9 mouse cellular contexts compared by ENCODE assay signal in the genomic region with DNA sequence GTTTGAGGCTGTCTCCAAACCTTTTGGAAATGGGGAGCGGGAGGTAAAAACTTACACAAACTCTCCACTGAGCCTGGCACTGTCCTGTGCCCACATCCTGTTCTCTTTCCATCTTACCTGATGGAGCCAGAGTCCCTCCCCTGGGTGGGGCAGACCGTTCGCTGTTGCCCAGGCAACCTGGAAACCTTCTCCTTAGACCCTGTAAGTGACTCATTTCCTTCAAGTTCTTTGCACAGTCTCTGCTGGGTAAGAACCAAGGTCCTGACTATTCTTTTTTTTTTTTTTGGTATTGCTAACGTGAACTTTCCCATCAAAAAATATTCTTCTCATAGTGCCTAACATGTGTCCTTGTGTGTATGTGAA. TPM values are rescaled to one million over a fixed set of nuclear protein-coding genes. Genes with fewer than 3 reads are reported as not detected.
DNase-seq lines count a peak whose midpoint lies in the region; ATAC-seq and TF ChIP-seq lines count a peak whose summit lies in the region.
"Had no signal": no experiment of that assay in that cellular context is flagged by ENCODE, and none has a peak within 500 bp of the region (broad histone marks: within the 10 kb centered on the region; RNA-seq: fewer than 3 reads in every experiment).

No protein-coding gene starts in this region.

- H3K9ac ChIP-seq in lung, embryonic 14.5 days = no peak overlapping the region
- no peak overlapping the region for H3K9ac ChIP-seq in intestine, embryonic 16.5 days (ENCODE audit: low read depth, low read length)
- no peak overlapping the region for H3K9ac ChIP-seq in hindbrain, embryonic 14.5 days
- H3K9ac ChIP-seq in midbrain, embryonic 15.5 days = no peak overlapping the region
- H3K9ac ChIP-seq: limb, embryonic 13.5 days had no signal

- H3K27me3 ChIP-seq in lung, embryonic 14.5 days (ENCODE audit: insufficient read depth, low read length) = no peaks in the 10 kb centered on the region
- H3K27me3 ChIP-seq in intestine, embryonic 16.5 days (replicated peaks; ENCODE audit: control insufficient read depth, insufficient read depth, low read length) = no peaks in the 10 kb centered on the region
- H3K27me3 ChIP-seq in hindbrain, embryonic 14.5 days (ENCODE audit: control insufficient read depth, insufficient read depth, low read length) = no peaks in the 10 kb centered on the region
- no peaks in the 10 kb centered on the region for H3K27me3 ChIP-seq in midbrain, embryonic 15.5 days (replicated peaks)
- H3K27me3 ChIP-seq: limb, embryonic 13.5 days had no signal

- ATAC-seq in lung, embryonic 14.5 days (ENCODE audit: insufficient read depth) = peak; percentile 42; the same call in 1 of the 2 replicates
- ATAC-seq in activated CD4-positive, CD25-positive, alpha-beta regulatory T cell, adult 4 months = peak; percentile 96
- ATAC-seq in intestine, embryonic 16.5 days = peak; percentile 70
- no peak for ATAC-seq in hindbrain, embryonic 14.5 days (ENCODE audit: low FRiP score)
- ATAC-seq in midbrain, embryonic 15.5 days (replicated peaks) = no peak

- H3K4me1 ChIP-seq in lung, embryonic 14.5 days (ENCODE audit: insufficient read depth) = peaks cover 33% of the 10 kb centered on the region
- H3K4me1 ChIP-seq in lung, adult 2 months (ENCODE audit: control insufficient read depth, insufficient read depth, low read length) = peaks cover 29% of the 10 kb centered on the region
- H3K4me1 ChIP-seq in intestine, embryonic 16.5 days (ENCODE audit: control insufficient read depth, insufficient read depth, low read length) = peaks cover 33% of the 10 kb centered on the region
- H3K4me1 ChIP-seq in hindbrain, embryonic 14.5 days (replicated peaks; ENCODE audit: control insufficient read depth, insufficient read depth, low read length) = peaks cover 36% of the 10 kb centered on the region
- H3K4me1 ChIP-seq in midbrain, embryonic 15.5 days = peaks cover 44% of the 10 kb centered on the region

- DNase-seq in lung, embryonic 14.5 days = peak; percentile 55
- no peak for DNase-seq in lung, adult 2 months
- peak; percentile 66 for DNase-seq in thymus, postnatal 0 days (ENCODE audit: low spot score)
- no peak for DNase-seq in hindbrain, embryonic 14.5 days (ENCODE audit: low spot score)
- DNase-seq in cerebellum, postnatal 14 days = no peak

- H3K36me3 ChIP-seq in lung, embryonic 14.5 days (ENCODE audit: insufficient read depth) = no peaks in the 10 kb centered on the region
- no peaks in the 10 kb centered on the region for H3K36me3 ChIP-seq in intestine, embryonic 16.5 days (ENCODE audit: control insufficient read depth, insufficient read depth, low read length)
- H3K36me3 ChIP-seq in hindbrain, embryonic 14.5 days (replicated peaks; ENCODE audit: control insufficient read depth, insufficient read depth) = no peaks in the 10 kb centered on the region
- no peaks in the 10 kb centered on the region for H3K36me3 ChIP-seq in midbrain, embryonic 15.5 days (replicated peaks)
- H3K36me3 ChIP-seq: limb, embryonic 13.5 days had no signal

- TF ChIP-seq CTCF in lung, embryonic 14.5 days (IDR thresholded peaks at IDR 0.05; ENCODE audit: low read depth) = no peak
- no peak for TF ChIP-seq CTCF in lung, adult 2 months (IDR thresholded peaks at IDR 0.05; ENCODE audit: insufficient read depth, low read length)

- no peak for TF ChIP-seq POLR2A in lung, adult 2 months (IDR thresholded peaks at IDR 0.05; ENCODE audit: borderline replicate concordance, extremely low read depth, low read depth, low read length)

- WGBS in lung, embryonic 14.5 days = 60% methylated on average over 4 of the region's 4 CpGs
- 28% methylated on average over 4 of the region's 4 CpGs for WGBS in lung, adult 2 months
- WGBS in intestine, embryonic 16.5 days = 65% methylated on average over 4 of the region's 4 CpGs
- 76% methylated on average over 4 of the region's 4 CpGs for WGBS in hindbrain, embryonic 14.5 days
- 65% methylated on average over 4 of the region's 4 CpGs for WGBS in midbrain, embryonic 15.5 days

- no peak overlapping the region for H3K4me3 ChIP-seq in lung, embryonic 14.5 days (ENCODE audit: low read depth, low read length)
- no peak overlapping the region for H3K4me3 ChIP-seq in lung, adult 2 months (replicated peaks; ENCODE audit: extremely low read depth, low read depth, low read length)
- no peak overlapping the region for H3K4me3 ChIP-seq in intestine, embryonic 16.5 days (ENCODE audit: low read length)
- H3K4me3 ChIP-seq in hindbrain, embryonic 14.5 days (replicated peaks; ENCODE audit: low read length) = no peak overlapping the region
- no peak overlapping the region for H3K4me3 ChIP-seq in midbrain, embryonic 15.5 days
- H3K4me3 ChIP-seq: limb, embryonic 13.5 days had no signal

- H3K27ac ChIP-seq in lung, embryonic 14.5 days (ENCODE audit: low read depth) = no peak overlapping the region; the same call in 1 of the 2 replicates
- no peak overlapping the region for H3K27ac ChIP-seq in intestine, embryonic 16.5 days (ENCODE audit: low read length)
- no peak overlapping the region for H3K27ac ChIP-seq in hindbrain, embryonic 14.5 days
- no peak overlapping the region for H3K27ac ChIP-seq in midbrain, embryonic 15.5 days
- H3K27ac ChIP-seq: limb, embryonic 13.5 days had no signal

- no peaks in the 10 kb centered on the region for H3K9me3 ChIP-seq in lung, embryonic 14.5 days (ENCODE audit: low read depth, low read length)
- no peaks in the 10 kb centered on the region for H3K9me3 ChIP-seq in intestine, embryonic 16.5 days (ENCODE audit: control insufficient read depth, low read length)
- H3K9me3 ChIP-seq in hindbrain, embryonic 14.5 days (ENCODE audit: control insufficient read depth, low read length) = no peaks in the 10 kb centered on the region
- no peaks in the 10 kb centered on the region for H3K9me3 ChIP-seq in midbrain, embryonic 15.5 days
- H3K9me3 ChIP-seq: limb, embryonic 13.5 days had no signal

- H3K4me2 ChIP-seq in lung, embryonic 14.5 days = no peak overlapping the region
- no peak overlapping the region for H3K4me2 ChIP-seq in intestine, embryonic 16.5 days (ENCODE audit: low read depth, low read length)
- H3K4me2 ChIP-seq in hindbrain, embryonic 14.5 days (replicated peaks) = no peak overlapping the region
- no peak overlapping the region for H3K4me2 ChIP-seq in midbrain, embryonic 15.5 days
- H3K4me2 ChIP-seq: limb, embryonic 13.5 days had no signal

RNA-seq across cellular contexts. Expression of a gene that starts 44.7 kb away (rescaled TPM):
- 10.9 and 11.5 TPM in 2 replicates for polyA plus RNA-seq in lung, embryonic 14.5 days (2014; fragmentation: Nextera tagmentation; extraction: Ambion mirVana)
- 51.8 and 51.9 TPM in 2 replicates for polyA plus RNA-seq in lung, adult 2 months (2012; rRNA removed)
- polyA plus RNA-seq in activated CD4-positive, CD25-positive, alpha-beta regulatory T cell, adult 4 months (2017; shearing (Covaris generic)) = 1 to 10 TPM; 3.7 to 4.6 TPM
- 18.5 and 20.1 TPM in 2 replicates for polyA plus RNA-seq in intestine, embryonic 16.5 days (2015; fragmentation: Nextera tagmentation; extraction: Ambion mirVana)
- 4.0 and 5.6 TPM in 2 replicates for polyA plus RNA-seq in thymus, postnatal 0 days (2015; fragmentation: Nextera tagmentation; extraction: Ambion mirVana)
- polyA plus RNA-seq in hindbrain, embryonic 14.5 days (2014; fragmentation: Nextera tagmentation; extraction: Ambion mirVana) = 19.6 and 24.0 TPM in 2 replicates
- polyA plus RNA-seq in midbrain, embryonic 15.5 days (2015; fragmentation: Nextera tagmentation; extraction: Ambion mirVana) = 17.9 and 19.2 TPM in 2 replicates

Comparison
In these comparisons a context has a peak if more than half of its experiments do, and no peak if none do; other contexts are left out.
1. DNase-seq: peak in lung, embryonic 14.5 days (single experiment) and thymus, postnatal 0 days (single experiment); none in lung, adult 2 months (single experiment), hindbrain, embryonic 14.5 days (single experiment) and cerebellum, postnatal 14 days (0 of 2).
2. ATAC-seq: peak in lung, embryonic 14.5 days (single experiment), activated CD4-positive, CD25-positive, alpha-beta regulatory T cell, adult 4 months (single experiment) and intestine, embryonic 16.5 days (single experiment); none in hindbrain, embryonic 14.5 days (single experiment) and midbrain, embryonic 15.5 days (single experiment).